Mouse (Mus musculus) embryonic stem cell, embryonic (primary cell): ENCODE results near the gene Rsbn1.

Experiments
- CTCF ChIA-PET, 4 experiments: fragments of 300-600 bp in 2 of 4; fragments of 350-600 bp in 2 of 4; sonication (Branson Sonifier 250); formaldehyde crosslinking; loops; one replicate each; lab custom pipeline; 2022; ENCODE audit warnings: inconsistent platforms in 2 of 4; lab: Charles Lee
- POLR2A ChIA-PET, 4 experiments: fragments of 300-600 bp in 2 of 4; fragments of 350-600 bp in 2 of 4; sonication (Branson Sonifier 250); formaldehyde crosslinking; loops; one replicate each; lab custom pipeline; 2022; ENCODE audit warnings: antibody characterized with exemption in 4 of 4, inconsistent platforms in 1 of 4; lab: Charles Lee

Rsbn1 gene

GRCm38 (mm10) chr3:104006896-104007466, 93.1 kb downstream of the Rsbn1 start:
- POLR2A ChIA-PET: interaction anchor here in 2 of 4 experiments (0.6 to 1.2 kb wide), 4 partner anchors 13 to 269 kb away, joined by 3 to 5 read pairs (median 4); partner anchors contain the start of gene Olfml3 (in 1 of the 2)

GRCm38 (mm10) chr3:104007479-104007878, 93.6 kb downstream of the Rsbn1 start:
- POLR2A ChIA-PET: interaction anchor here in 1 of 4 experiments (1.2 kb wide), 1 partner anchor 19 kb away, joined by 3 read pairs; no protein-coding TSS in a partner anchor
- CTCF ChIA-PET: no interaction called here

More at GRCm38 (mm10) chr3:104006896-104007466, 93.1 kb downstream of the Rsbn1 start:
- CTCF ChIA-PET: no interaction called here

- CTCF ChIA-PET: interaction anchor here in 1 of 4 experiments (0.6 kb wide), 1 partner anchor 545 kb away, joined by 3 read pairs; no protein-coding TSS in a partner anchor
- POLR2A ChIA-PET: interaction anchor here in 2 of 4 experiments (1.0 to 1.5 kb wide), 2 partner anchors 43 to 209 kb away, joined by 3 read pairs; no protein-coding TSS in a partner anchor
Observed at GRCm38 (mm10) chr3:104009924-104010662, 96.2 kb downstream of the Rsbn1 start.

- ChIA-PET POLR2A (interaction anchor here in 2 of 4 experiments (0.6 to 1.6 kb wide), 3 partner anchors 13 to 284 kb away, joined by 3 read pairs; no protein-coding TSS in a partner anchor), CTCF (no interaction called here)
Observed at GRCm38 (mm10) chr3:104011972-104012371, 98.1 kb downstream of the Rsbn1 start.
